Mouse (Mus musculus) midbrain, embryonic 10.5 days (tissue): ENCODE data around the gene Gm37240. TPM values are rescaled to one million over a fixed set of nuclear protein-coding genes. Genes with fewer than 3 reads are reported as not detected.

Experiments used
- DNase-seq: peaks from one replicate; pipeline ENCODE4 v3.0.0-alpha.2; 2017; ENCODE audit warnings: low spot score
- H3K27ac ChIP-seq: fragments of 300-500 bp; sonication (generic); replicated peaks from 2 replicates; pipeline ENCODE4 v1.5.1; 2016; ENCODE audit warnings: mild to moderate bottlenecking
- H3K27me3 ChIP-seq: fragments of 300-500 bp; sonication (generic); 2 replicates; pipeline ENCODE4 v1.6.1; 2016; ENCODE audit warnings: low read depth, mild to moderate bottlenecking; ENCODE audit not compliant: poor library complexity, severe bottlenecking
- H3K36me3 ChIP-seq: fragments of 300-500 bp; sonication (generic); 2 replicates; pipeline ENCODE4 v1.6.1; 2016; ENCODE audit warnings: mild to moderate bottlenecking, moderate library complexity
- H3K4me1 ChIP-seq: fragments of 300-500 bp; sonication (generic); 2 replicates; pipeline ENCODE4 v1.6.1; 2016
- H3K4me3 ChIP-seq: fragments of 300-500 bp; sonication (generic); 2 replicates; pipeline ENCODE4 v1.5.1; 2016; ENCODE audit warnings: mild to moderate bottlenecking, moderate library complexity
- H3K9me3 ChIP-seq: fragments of 300-500 bp; sonication (generic); replicated peaks from 2 replicates; pipeline ENCODE4 v1.6.1; 2016; ENCODE audit warnings: mild to moderate bottlenecking
- WGBS: fragments of 180-500 bp; shearing (Covaris S2); methylation state at CpG from one replicate; pipeline ENCODE4 v1.1.7; 2016; 5-methylcytosine and 5-hydroxymethylcytosine counted together
- polyA plus RNA-seq: library from polyadenylated mRNA; unstranded; fragments of >200 nt; fragmentation: Nextera tagmentation; extraction: Ambion mirVana; gene quantifications from 2 replicates; pipeline ENCODE4 v1.2.1, GENCODE M21; 2016

The Gm37240 gene
- polyA plus RNA-seq, 1 experiment from 2014 or later = 0.44 TPM

- 94% methylated on average over 3 of the region's 3 CpGs for WGBS
- Histone ChIP-seq H3K27me3 (no peaks in the 10 kb centered on the region), H3K9me3 (no peaks in the 10 kb centered on the region), H3K4me3 (no peak overlapping the region), H3K4me1 (peaks cover 5% of the 10 kb centered on the region; the same call in 1 of the 2 replicates), H3K36me3 (0 out of 2 replicates have a peak, but pooled peaks cover 12% of the 10 kb centered on the region), H3K27ac (no peak overlapping the region)
- no peak for DNase-seq
Measured at GRCm38 (mm10) chr3:85655538-85655937, 231.8 kb downstream of the Gm37240 start.

GRCm38 (mm10) chr3:85652727-85653665, 234.3 kb downstream of the Gm37240 start:
- H3K4me1 ChIP-seq = peaks cover 7% of the 10 kb centered on the region; the same call in 1 of the 2 replicates
- no peak overlapping the region for H3K27ac ChIP-seq
- no peak overlapping the region for H3K4me3 ChIP-seq
- H3K36me3 ChIP-seq = peaks cover 12% of the 10 kb centered on the region; the same call in 1 of the 2 replicates
- no peaks in the 10 kb centered on the region for H3K9me3 ChIP-seq
- no peak for DNase-seq
- WGBS = 88% methylated on average over 4 of the region's 4 CpGs
- H3K27me3 ChIP-seq = no peaks in the 10 kb centered on the region

DNA sequence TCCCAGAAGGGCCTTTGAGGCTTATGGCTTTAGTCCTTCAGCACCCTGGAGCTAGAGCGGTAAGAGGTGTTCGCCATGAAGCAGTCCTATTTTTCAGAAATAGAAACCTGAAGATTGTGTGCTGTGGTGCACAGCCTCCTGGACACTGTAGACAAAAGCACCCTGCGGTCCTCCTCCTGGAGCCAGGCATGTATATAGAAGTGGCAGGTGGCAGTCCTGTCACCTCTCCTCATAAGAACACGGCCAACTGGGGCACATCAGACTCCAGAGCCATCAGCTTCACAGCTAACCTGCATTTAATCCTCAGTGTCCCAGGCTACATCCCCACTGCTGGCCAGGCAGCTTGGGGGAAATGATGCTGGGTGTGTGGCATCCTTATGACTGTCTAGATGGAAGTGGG, 238.1 kb downstream of the Gm37240 start:
- WGBS = 92% methylated on average over 4 of the region's 4 CpGs
- no peak overlapping the region for H3K4me3 ChIP-seq
- no peaks in the 10 kb centered on the region for H3K9me3 ChIP-seq
- DNase-seq = no peak
- no peak overlapping the region for H3K27ac ChIP-seq
- peaks cover 4% of the 10 kb centered on the region; the same call in 1 of the 2 replicates for H3K36me3 ChIP-seq
- peaks cover 11% of the 10 kb centered on the region; the same call in 1 of the 2 replicates for H3K4me1 ChIP-seq
- H3K27me3 ChIP-seq = no peaks in the 10 kb centered on the region

GRCm38 (mm10) chr3:85645517-85646004, 241.8 kb downstream of the Gm37240 start:
- Histone ChIP-seq H3K9me3 (no peaks in the 10 kb centered on the region), H3K27ac (no peak overlapping the region), H3K4me1 (peaks cover 6% of the 10 kb centered on the region; the same call in 1 of the 2 replicates), H3K4me3 (no peak overlapping the region), H3K27me3 (no peaks in the 10 kb centered on the region), H3K36me3 (no peaks in the 10 kb centered on the region; the same call in 1 of the 2 replicates)
- 89% methylated on average over 7 of the region's 7 CpGs for WGBS
- no peak for DNase-seq

DNA sequence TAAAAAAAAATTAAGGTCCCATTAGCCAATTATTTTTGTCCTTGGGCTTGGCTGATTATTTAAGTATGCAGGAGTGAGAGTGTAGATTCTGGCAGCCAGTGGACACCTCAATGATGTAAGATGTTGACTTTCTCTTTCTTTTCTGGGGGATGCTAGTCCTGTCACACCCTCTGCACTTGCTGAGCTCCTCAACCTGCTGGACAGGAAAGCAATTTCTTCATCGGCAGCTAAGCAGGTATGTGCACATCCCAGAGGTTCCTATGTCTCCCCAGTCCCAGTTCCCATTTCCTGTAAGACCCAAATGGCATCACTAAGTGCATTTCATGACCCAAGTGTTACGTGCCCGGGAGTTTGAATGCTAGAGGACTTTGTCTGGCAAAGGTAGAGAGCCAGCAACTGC, 242.5 kb downstream of the Gm37240 start:
- H3K36me3 ChIP-seq = no peaks in the 10 kb centered on the region; the same call in 1 of the 2 replicates
- H3K9me3 ChIP-seq = no peaks in the 10 kb centered on the region
- WGBS = 89% methylated on average over 3 of the region's 3 CpGs
- H3K27ac ChIP-seq = no peak overlapping the region
- H3K4me1 ChIP-seq = peaks cover 6% of the 10 kb centered on the region; the same call in 1 of the 2 replicates
- DNase-seq = no peak
- H3K4me3 ChIP-seq = no peak overlapping the region
- no peaks in the 10 kb centered on the region for H3K27me3 ChIP-seq

- Histone ChIP-seq H3K36me3 (no peaks in the 10 kb centered on the region), H3K4me1 (no peaks in the 10 kb centered on the region), H3K9me3 (no peaks in the 10 kb centered on the region), H3K27me3 (no peaks in the 10 kb centered on the region), H3K27ac (no peak overlapping the region), H3K4me3 (no peak overlapping the region)
- DNase-seq = no peak
- WGBS = 85% methylated on average over 3 of the region's 3 CpGs
Measured at GRCm38 (mm10) chr3:85641751-85642150, 245.6 kb downstream of the Gm37240 start.

- Histone ChIP-seq H3K27ac (no peak overlapping the region), H3K27me3 (no peaks in the 10 kb centered on the region), H3K4me3 (no peak overlapping the region), H3K36me3 (no peaks in the 10 kb centered on the region), H3K9me3 (no peaks in the 10 kb centered on the region), H3K4me1 (no peaks in the 10 kb centered on the region)
- 95% methylated on average over 5 of the region's 5 CpGs for WGBS
- DNase-seq = no peak
Measured at GRCm38 (mm10) chr3:85636716-85637447, 250.4 kb downstream of the Gm37240 start.

- no peak for DNase-seq
- no peaks in the 10 kb centered on the region for H3K27me3 ChIP-seq
- 95% methylated on average over 2 of the region's 2 CpGs for WGBS
- no peaks in the 10 kb centered on the region for H3K9me3 ChIP-seq
- no peaks in the 10 kb centered on the region for H3K4me1 ChIP-seq
- no peak overlapping the region for H3K4me3 ChIP-seq
- no peaks in the 10 kb centered on the region for H3K36me3 ChIP-seq
- no peak overlapping the region for H3K27ac ChIP-seq
Measured at GRCm38 (mm10) chr3:85635591-85635990, 251.7 kb downstream of the Gm37240 start.

- Histone ChIP-seq H3K4me3 (no peak overlapping the region), H3K27me3 (no peaks in the 10 kb centered on the region), H3K27ac (no peak overlapping the region), H3K4me1 (no peaks in the 10 kb centered on the region), H3K9me3 (no peaks in the 10 kb centered on the region), H3K36me3 (0 out of 2 replicates have a peak, but pooled peaks cover 1% of the 10 kb centered on the region)
- DNase-seq = no peak
- WGBS = 71% methylated on average over 2 of the region's 2 CpGs
Measured at GRCm38 (mm10) chr3:85635126-85635419, 252.2 kb downstream of the Gm37240 start.

DNA sequence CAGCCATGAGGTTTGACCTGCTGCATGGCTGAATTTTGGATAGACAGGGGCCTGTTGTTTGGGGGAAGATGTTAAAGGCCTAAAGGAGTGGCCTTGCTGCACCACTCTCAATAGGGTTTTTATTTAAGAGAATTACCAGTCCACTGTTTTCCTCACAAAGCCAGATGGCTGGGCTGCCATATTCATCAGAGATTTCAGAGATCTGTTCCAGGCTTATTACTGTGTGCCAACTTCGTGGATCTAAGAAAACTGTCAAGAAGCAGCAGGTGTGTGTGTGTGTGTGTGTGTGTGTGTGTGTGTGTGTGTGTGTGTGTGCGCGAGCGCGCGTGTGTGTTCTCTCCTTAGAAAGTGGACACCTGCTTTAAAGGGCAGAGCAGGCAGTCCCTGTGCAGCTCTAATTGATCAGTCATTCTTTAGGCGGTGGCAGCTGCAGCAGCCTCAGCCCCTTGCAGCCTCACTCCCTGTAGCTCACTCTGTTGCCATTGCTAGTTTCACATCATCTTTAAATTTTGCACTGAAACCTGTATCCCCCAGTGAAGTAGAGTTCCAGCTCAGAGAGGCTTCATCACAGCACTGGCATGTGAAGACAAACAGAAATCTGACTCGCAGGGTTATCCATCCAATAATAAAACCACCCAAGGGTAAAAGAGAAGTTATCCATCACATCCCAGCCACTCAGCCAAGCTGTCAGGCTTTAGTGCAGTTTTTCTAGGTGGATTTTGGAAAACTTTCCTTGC, 252.8 kb downstream of the Gm37240 start:
- Histone ChIP-seq H3K27me3 (no peaks in the 10 kb centered on the region), H3K4me3 (no peak overlapping the region), H3K9me3 (no peaks in the 10 kb centered on the region), H3K4me1 (no peaks in the 10 kb centered on the region), H3K36me3 (peaks cover 5% of the 10 kb centered on the region; the same call in 1 of the 2 replicates), H3K27ac (no peak overlapping the region)
- 83% methylated on average over 6 of the region's 8 CpGs for WGBS
- DNase-seq = no peak

- Histone ChIP-seq H3K36me3 (peaks cover 8% of the 10 kb centered on the region), H3K27me3 (no peaks in the 10 kb centered on the region), H3K4me1 (no peaks in the 10 kb centered on the region), H3K9me3 (no peaks in the 10 kb centered on the region), H3K27ac (no peak overlapping the region), H3K4me3 (no peak overlapping the region)
- DNase-seq = no peak
- WGBS = 87% methylated on average over 2 of the region's 2 CpGs
Measured at GRCm38 (mm10) chr3:85633733-85634132, 253.6 kb downstream of the Gm37240 start.

GRCm38 (mm10) chr3:85629895-85630510, 257.3 kb downstream of the Gm37240 start:
- Histone ChIP-seq H3K27ac (no peak overlapping the region), H3K9me3 (no peaks in the 10 kb centered on the region), H3K36me3 (peaks cover 8% of the 10 kb centered on the region), H3K4me1 (no peaks in the 10 kb centered on the region), H3K27me3 (no peaks in the 10 kb centered on the region), H3K4me3 (no peak overlapping the region)
- 89% methylated on average over 4 of the region's 4 CpGs for WGBS
- no peak for DNase-seq
